Mouse (Mus musculus) heart, adult 2 months (tissue): ENCODE measurements at regions not wholly inside any gene's neighbourhood (a gene's known extent, or its start where the extent isn't known, plus 50 kb on each side); places are given as distances from the start of the nearest gene placed in this dataset.

ENCODE experiments used
- DNase-seq, 2 experiments: peaks; one replicate each; pipeline ENCODE4 v3.0.0; 2021
- H3K27ac ChIP-seq: fragments of 200-600 bp; 2 replicates; pipeline ENCODE4 v1.8.1; 2022
- H3K27me3 ChIP-seq: fragments of 200-500 bp; 2 replicates; pipeline ENCODE4 v1.6.1; 2012; ENCODE audit warnings: mild to moderate bottlenecking, low read length, inconsistent platforms, mixed read lengths; ENCODE audit not compliant: control insufficient read depth, insufficient read depth
- H3K36me3 ChIP-seq: fragments of 200-500 bp; 2 replicates; pipeline ENCODE4 v1.6.1; 2012; ENCODE audit warnings: low read length, inconsistent platforms; ENCODE audit not compliant: control insufficient read depth, insufficient read depth
- H3K4me1 ChIP-seq: fragments of 200-500 bp; 2 replicates; pipeline ENCODE4 v1.6.1; 2011; ENCODE audit warnings: low read length; ENCODE audit not compliant: control insufficient read depth, insufficient read depth
- H3K4me3 ChIP-seq: fragments of 200-600 bp; 2 replicates; pipeline ENCODE4 v1.8.1; 2022
- H3K79me2 ChIP-seq: fragments of 200-500 bp; replicated peaks from 2 replicates; pipeline ENCODE4 v1.6.1; 2012; ENCODE audit warnings: mild to moderate bottlenecking, inconsistent platforms, low read length, moderate library complexity, mixed read lengths; ENCODE audit not compliant: control insufficient read depth, insufficient read depth
- H3K9ac ChIP-seq: fragments of 200-500 bp; 2 replicates; pipeline ENCODE4 v1.6.1; 2012; ENCODE audit warnings: low read depth, mild to moderate bottlenecking, control low read depth, inconsistent platforms, low read length, mixed read lengths
- CTCF ChIP-seq: fragments of 200-600 bp; IDR thresholded peaks from 2 replicates; pipeline ENCODE4 v1.8.1; 2022; ENCODE audit warnings: antibody characterized with exemption, mild to moderate bottlenecking, moderate library complexity
- EP300 ChIP-seq: fragments of 200-500 bp; IDR thresholded peaks from 2 replicates; pipeline ENCODE4 v1.6.1; 2011; ENCODE audit warnings: low read depth, low read length, control low read depth; ENCODE audit not compliant: insufficient read depth
- POLR2A ChIP-seq: fragments of 200-500 bp; IDR thresholded peaks from 2 replicates; pipeline ENCODE4 v1.6.1; 2011; ENCODE audit warnings: mild to moderate bottlenecking, low read depth, low read length, control low read depth; ENCODE audit not compliant: insufficient read depth
- WGBS: fragments of 180-500 bp; shearing (Covaris S2); methylation state at CpG from one replicate; pipeline ENCODE4 v1.1.7; 2018; 5-methylcytosine and 5-hydroxymethylcytosine counted together
- intact Hi-C: fragments of 180-260 bp; cut with DNase I; formaldehyde crosslinking; loops from one replicate; pipeline ENCODE4 v1.15.1; 2025

GRCm38 (mm10) chr12:94047972-94048371 is 1644.1 kb upstream of the Flrt2 start:
- no peaks in the 10 kb centered on the region for H3K79me2 ChIP-seq
- DNase-seq, result no peak
- H3K9ac ChIP-seq, result no peak overlapping the region
- H3K27ac ChIP-seq, result no peak overlapping the region
- TF ChIP-seq EP300 (no peak), POLR2A (no peak), CTCF (no peak)
- H3K27me3 ChIP-seq, result no peaks in the 10 kb centered on the region
- no peaks in the 10 kb centered on the region for H3K4me1 ChIP-seq
- intact Hi-C loops, result no loop called here
- no peak overlapping the region for H3K4me3 ChIP-seq
- no peaks in the 10 kb centered on the region for H3K36me3 ChIP-seq
- 86% methylated on average over 2 of the region's 2 CpGs for WGBS

GRCm38 (mm10) chr12:94057767-94058166 is 1634.3 kb upstream of the Flrt2 start:
- Histone ChIP-seq H3K27ac (no peak overlapping the region), H3K79me2 (no peaks in the 10 kb centered on the region), H3K9ac (no peak overlapping the region), H3K4me3 (no peak overlapping the region), H3K36me3 (no peaks in the 10 kb centered on the region), H3K27me3 (no peaks in the 10 kb centered on the region), H3K4me1 (no peaks in the 10 kb centered on the region)
- TF ChIP-seq EP300 (no peak), CTCF (no peak), POLR2A (no peak)
- intact Hi-C loops, result no loop called here
- DNase-seq, result no peak
- 86% methylated on average over 2 of the region's 2 CpGs for WGBS

- Histone ChIP-seq H3K36me3 (no peaks in the 10 kb centered on the region), H3K79me2 (no peaks in the 10 kb centered on the region), H3K4me3 (no peak overlapping the region), H3K4me1 (no peaks in the 10 kb centered on the region), H3K27ac (no peak overlapping the region), H3K27me3 (no peaks in the 10 kb centered on the region), H3K9ac (no peak overlapping the region)
- TF ChIP-seq CTCF, result peak; percentile 47
- TF ChIP-seq POLR2A, result no peak
- TF ChIP-seq EP300, result no peak
- intact Hi-C loops, result no loop called here
- WGBS, result 87% methylated on average over 6 of the region's 6 CpGs
- DNase-seq, result no peak
Measured at GRCm38 (mm10) chr12:94059641-94060040, 1632.4 kb upstream of the Flrt2 start.

- Histone ChIP-seq H3K79me2 (no peaks in the 10 kb centered on the region), H3K36me3 (no peaks in the 10 kb centered on the region), H3K4me3 (no peak overlapping the region), H3K27ac (no peak overlapping the region), H3K27me3 (no peaks in the 10 kb centered on the region), H3K9ac (no peak overlapping the region), H3K4me1 (no peaks in the 10 kb centered on the region)
- TF ChIP-seq EP300, result no peak
- no peak for TF ChIP-seq CTCF
- TF ChIP-seq POLR2A, result no peak
- WGBS, result 50% methylated on average over 2 of the region's 2 CpGs
- no peak for DNase-seq
- intact Hi-C loops, result no loop called here
Measured at GRCm38 (mm10) chr12:94060336-94060735, 1631.7 kb upstream of the Flrt2 start.

- Histone ChIP-seq H3K27me3 (no peaks in the 10 kb centered on the region), H3K27ac (no peak overlapping the region), H3K9ac (no peak overlapping the region), H3K79me2 (no peaks in the 10 kb centered on the region), H3K36me3 (no peaks in the 10 kb centered on the region), H3K4me3 (no peak overlapping the region), H3K4me1 (no peaks in the 10 kb centered on the region)
- WGBS, result 38% methylated on average over 9 of the region's 9 CpGs
- intact Hi-C loops, result no loop called here
- TF ChIP-seq POLR2A (no peak), CTCF (no peak), EP300 (no peak)
- peak in 1 of 2 experiments; percentile 15 for DNase-seq
Measured at GRCm38 (mm10) chr12:94066444-94067152, 1625.4 kb upstream of the Flrt2 start.

GRCm38 (mm10) chr12:94070940-94071505 is 1621.0 kb upstream of the Flrt2 start:
- Histone ChIP-seq H3K27ac (no peak overlapping the region), H3K36me3 (no peaks in the 10 kb centered on the region), H3K4me3 (no peak overlapping the region), H3K9ac (no peak overlapping the region), H3K79me2 (no peaks in the 10 kb centered on the region), H3K4me1 (no peaks in the 10 kb centered on the region), H3K27me3 (no peaks in the 10 kb centered on the region)
- TF ChIP-seq CTCF (no peak), EP300 (no peak)
- intact Hi-C loops, result no loop called here
- 75% methylated on average over 2 of the region's 2 CpGs for WGBS
- no peak for DNase-seq
